Mouse (Mus musculus) limb, embryonic 14.5 days (tissue): ENCODE results near the gene Slc27a4. TPM values are rescaled to one million over a fixed set of nuclear protein-coding genes. Genes with fewer than 3 reads are reported as not detected.

Experiments used
- ATAC-seq: fragments of 200-750 bp; cut with Nextera tagmentation; 2 replicates; pipeline ENCODE4 v1.8.0; 2017; ENCODE audit warnings: low read depth, moderate number of reproducible peaks, moderate TSS enrichment; ENCODE audit not compliant: low FRiP score
- DNase-seq: peaks from one replicate; pipeline ENCODE4 v3.0.0-alpha.2; 2015; ENCODE audit warnings: low spot score
- H3K27ac ChIP-seq: fragments of 300-500 bp; sonication (generic); replicated peaks from 2 replicates; pipeline ENCODE4 v1.5.1; 2014; ENCODE audit warnings: low read depth, mild to moderate bottlenecking, low read length, moderate library complexity, mixed read lengths
- H3K27me3 ChIP-seq: fragments of 300-500 bp; sonication (generic); 2 replicates; pipeline ENCODE4 v1.6.1; 2014; ENCODE audit warnings: low read length, mixed read lengths; ENCODE audit not compliant: control insufficient read depth, insufficient read depth
- H3K36me3 ChIP-seq: fragments of 300-500 bp; sonication (generic); 2 replicates; pipeline ENCODE4 v1.6.1; 2014; ENCODE audit warnings: mild to moderate bottlenecking, low read length, moderate library complexity, mixed read lengths; ENCODE audit not compliant: control insufficient read depth, insufficient read depth
- H3K4me1 ChIP-seq: fragments of 300-500 bp; sonication (generic); 2 replicates; pipeline ENCODE4 v1.6.1; 2014; ENCODE audit warnings: antibody characterized with exemption, low read length, mixed read lengths; ENCODE audit not compliant: control insufficient read depth, insufficient read depth
- H3K4me2 ChIP-seq: fragments of 300-500 bp; sonication (generic); replicated peaks from 2 replicates; pipeline ENCODE4 v1.6.1; 2014; ENCODE audit warnings: low read depth, mild to moderate bottlenecking, low read length, moderate library complexity; ENCODE audit not compliant: severe bottlenecking
- H3K4me3 ChIP-seq: fragments of 300-500 bp; sonication (generic); replicated peaks from 2 replicates; pipeline ENCODE4 v1.5.1; 2014; ENCODE audit warnings: low read length
- H3K9ac ChIP-seq: fragments of 300-500 bp; sonication (generic); 2 replicates; pipeline ENCODE4 v1.6.1; 2014; ENCODE audit warnings: mild to moderate bottlenecking, low read depth, low read length, moderate library complexity; ENCODE audit not compliant: severe bottlenecking
- H3K9me3 ChIP-seq: fragments of 300-500 bp; sonication (generic); 2 replicates; pipeline ENCODE4 v1.6.1; 2016; ENCODE audit warnings: low read length; ENCODE audit not compliant: control insufficient read depth
- POLR2A ChIP-seq: fragments of 200-500 bp; IDR thresholded peaks from 2 replicates; pipeline ENCODE4 v1.8.0; 2012; ENCODE audit warnings: inconsistent platforms, mild to moderate bottlenecking, moderate library complexity, borderline replicate concordance; ENCODE audit not compliant: insufficient read depth, insufficient read length; ENCODE audit errors: extremely low read depth
- WGBS: fragments of 180-500 bp; shearing (Covaris S2); extraction: QIAGEN DNeasy Blood & Tissue Kit; methylation state at CpG from one replicate; pipeline ENCODE4 v1.1.7; 2014; 5-methylcytosine and 5-hydroxymethylcytosine counted together
- polyA plus RNA-seq, 2 experiments: library from polyadenylated mRNA; depleted of rRNA in 1 of 2; stranded (reverse) in 1 of 2; unstranded in 1 of 2; fragments of >200 nt; fragmentation: Nextera tagmentation in 1 of 2; extraction: Ambion mirVana in 1 of 2; gene quantifications; 2 replicates each; pipeline versions ENCODE4 v1.2.1 to v1.2.3; 2012 to 2014

The Slc27a4 gene
- polyA plus RNA-seq, 2 experiments: 17.1 to 24.0 TPM

GRCm38 (mm10) chr2:29835391-29835899, 33.0 kb downstream of the Slc27a4 start:
- H3K4me1 ChIP-seq: no peaks in the 10 kb centered on the region
- no peak for DNase-seq
- no peak overlapping the region for H3K27ac ChIP-seq
- 63% methylated on average over 2 of the region's 2 CpGs for WGBS
- no peaks in the 10 kb centered on the region for H3K27me3 ChIP-seq
- no peak overlapping the region for H3K9ac ChIP-seq
- peaks cover 50% of the 10 kb centered on the region for H3K36me3 ChIP-seq
- H3K9me3 ChIP-seq: no peaks in the 10 kb centered on the region
- H3K4me2 ChIP-seq: no peak overlapping the region
- TF ChIP-seq POLR2A: no peak
- no peak for ATAC-seq
- no peak overlapping the region for H3K4me3 ChIP-seq

GRCm38 (mm10) chr2:29839460-29839859, 37.0 kb downstream of the Slc27a4 start:
- Histone ChIP-seq H3K9ac (no peak overlapping the region), H3K27me3 (peaks cover 15% of the 10 kb centered on the region), H3K4me1 (no peaks in the 10 kb centered on the region), H3K9me3 (no peaks in the 10 kb centered on the region), H3K4me2 (no peak overlapping the region), H3K4me3 (no peak overlapping the region), H3K36me3 (peaks cover 68% of the 10 kb centered on the region), H3K27ac (no peak overlapping the region)
- 61% methylated on average over 4 of the region's 4 CpGs for WGBS
- no peak for TF ChIP-seq POLR2A
- ATAC-seq (no peak), DNase-seq (no peak)

GRCm38 (mm10) chr2:29843231-29844105, 41.0 kb downstream of the Slc27a4 start:
- H3K4me3 ChIP-seq: no peak overlapping the region
- no peak for TF ChIP-seq POLR2A
- ATAC-seq: no peak
- H3K4me2 ChIP-seq: no peak overlapping the region
- 74% methylated on average over 9 of the region's 9 CpGs for WGBS
- H3K36me3 ChIP-seq: peaks cover 46% of the 10 kb centered on the region
- DNase-seq: no peak
- no peak overlapping the region for H3K27ac ChIP-seq
- H3K27me3 ChIP-seq: peaks cover 46% of the 10 kb centered on the region
- H3K9me3 ChIP-seq: no peaks in the 10 kb centered on the region
- H3K4me1 ChIP-seq: peaks cover 7% of the 10 kb centered on the region
- H3K9ac ChIP-seq: no peak overlapping the region

- H3K4me1 ChIP-seq: peaks cover 7% of the 10 kb centered on the region
- no peak overlapping the region for H3K9ac ChIP-seq
- no peak for DNase-seq
- no peak overlapping the region for H3K27ac ChIP-seq
- H3K4me2 ChIP-seq: no peak overlapping the region
- H3K9me3 ChIP-seq: no peaks in the 10 kb centered on the region
- no peak overlapping the region for H3K4me3 ChIP-seq
- no peak for ATAC-seq
- H3K27me3 ChIP-seq: peaks cover 46% of the 10 kb centered on the region
- TF ChIP-seq POLR2A: no peak
- H3K36me3 ChIP-seq: peaks cover 41% of the 10 kb centered on the region
- 81% methylated on average over 2 of the region's 2 CpGs for WGBS
Observed at GRCm38 (mm10) chr2:29844115-29844514, 41.7 kb downstream of the Slc27a4 start.

GRCm38 (mm10) chr2:29844661-29845060, 42.2 kb downstream of the Slc27a4 start:
- peaks cover 7% of the 10 kb centered on the region for H3K4me1 ChIP-seq
- ATAC-seq: no peak
- H3K27me3 ChIP-seq: peaks cover 46% of the 10 kb centered on the region
- H3K4me3 ChIP-seq: no peak overlapping the region
- WGBS: 23% methylated on average over 3 of the region's 3 CpGs
- H3K27ac ChIP-seq: no peak overlapping the region
- no peak overlapping the region for H3K9ac ChIP-seq
- no peak overlapping the region for H3K4me2 ChIP-seq
- H3K9me3 ChIP-seq: no peaks in the 10 kb centered on the region
- TF ChIP-seq POLR2A: no peak
- no peak for DNase-seq
- peaks cover 41% of the 10 kb centered on the region for H3K36me3 ChIP-seq
